Mouse (Mus musculus): Measurements from ENCODE around the gene Pfkl.
"Not testable (repeated sequence)": the region's sequence is repeated elsewhere in the genome, so short reads cannot be mapped to it uniquely, and the experiment has no call there.

Gene Pfkl

DNA sequence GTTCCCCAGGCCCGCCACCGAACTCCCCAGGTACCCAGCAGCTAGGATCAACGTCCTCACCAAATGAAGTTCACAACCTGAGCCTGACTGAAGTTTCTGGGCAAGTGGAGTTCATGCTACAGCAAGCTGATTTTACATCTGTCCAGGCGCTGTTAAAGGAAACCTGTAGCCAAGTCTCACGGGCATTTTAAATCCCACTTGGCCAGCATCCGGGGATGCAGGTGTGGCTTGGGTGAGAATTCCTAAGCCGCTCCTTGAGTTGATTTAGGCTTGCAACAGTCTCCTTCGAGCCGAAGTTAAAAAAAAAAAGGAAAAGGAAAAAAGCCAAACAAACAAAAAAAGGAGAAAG lies at the start of gene Pfkl:
TSS of gene Pfkl (minus strand) at position 139 of the 349 bp plus-strand sequence.
- in situ Hi-C loops (cut with MboI), result no loop called here

DNA sequence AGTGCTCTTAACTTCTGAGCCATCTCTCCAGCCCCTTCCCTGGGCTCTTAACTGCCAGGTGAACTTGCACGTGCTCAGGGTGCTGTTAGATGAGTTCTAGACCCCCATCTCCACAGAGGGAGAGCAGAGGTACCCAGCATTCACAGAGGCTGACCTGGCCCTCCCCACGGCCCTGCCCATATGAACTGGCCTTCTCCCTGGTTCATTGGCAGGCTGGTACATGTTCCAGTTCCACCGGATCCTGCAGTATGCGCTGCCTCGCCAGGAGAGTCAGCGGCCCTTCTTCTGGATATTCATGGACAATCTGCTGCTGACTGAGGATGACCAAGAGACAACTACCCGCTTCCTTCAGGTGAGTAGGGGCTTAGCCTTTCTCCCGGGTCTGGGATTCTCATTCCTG lies 47.2 kb upstream of the Pfkl start:
- in situ Hi-C loops (cut with MboI), result no loop called here

DNA sequence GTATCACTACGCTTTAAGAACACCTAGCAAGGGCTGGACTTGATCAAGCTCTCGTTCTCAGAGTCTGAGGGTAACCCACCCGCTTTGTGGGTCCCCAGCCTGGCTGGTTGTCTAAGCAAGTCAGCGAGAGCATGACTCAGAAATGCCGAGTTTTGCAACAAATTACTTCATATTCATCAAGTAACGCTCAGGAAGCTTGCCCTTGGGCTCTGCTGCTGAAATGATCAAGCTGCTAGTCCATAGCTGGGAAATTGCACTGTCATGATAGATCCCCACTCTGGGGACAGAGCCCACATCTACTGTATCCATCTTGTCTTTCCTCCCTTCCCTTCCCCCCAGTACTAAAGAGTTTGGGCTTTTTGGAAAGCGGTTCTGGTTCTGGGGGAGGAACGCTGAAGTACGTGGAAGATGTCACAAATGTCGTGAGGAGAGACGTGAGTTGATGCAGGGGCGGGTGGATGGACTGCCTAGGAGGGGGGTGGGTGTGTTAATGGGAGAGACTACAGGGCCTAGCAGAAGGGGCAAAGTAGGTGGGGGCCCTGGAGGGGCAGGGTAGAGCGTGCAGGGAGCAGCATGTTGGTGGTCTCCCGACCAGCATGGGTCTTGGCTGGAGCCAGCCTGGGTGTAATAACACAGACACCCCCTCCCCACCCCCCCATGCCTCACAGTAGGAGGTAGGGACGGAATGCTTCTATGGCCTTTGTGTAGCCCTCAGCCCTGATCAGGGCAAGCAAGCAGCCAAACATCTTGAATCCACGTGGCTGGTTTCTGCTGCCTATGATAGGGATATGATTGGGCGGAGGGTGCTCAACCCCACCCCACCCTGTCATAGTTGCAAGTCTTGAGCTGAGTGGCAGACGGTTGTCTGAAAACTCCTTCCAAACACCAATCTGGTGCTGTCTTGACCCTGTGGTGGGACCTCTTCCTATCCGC lies 45.0 kb upstream of the Pfkl start:
- in situ Hi-C loops (cut with MboI), result no loop called here

DNA sequence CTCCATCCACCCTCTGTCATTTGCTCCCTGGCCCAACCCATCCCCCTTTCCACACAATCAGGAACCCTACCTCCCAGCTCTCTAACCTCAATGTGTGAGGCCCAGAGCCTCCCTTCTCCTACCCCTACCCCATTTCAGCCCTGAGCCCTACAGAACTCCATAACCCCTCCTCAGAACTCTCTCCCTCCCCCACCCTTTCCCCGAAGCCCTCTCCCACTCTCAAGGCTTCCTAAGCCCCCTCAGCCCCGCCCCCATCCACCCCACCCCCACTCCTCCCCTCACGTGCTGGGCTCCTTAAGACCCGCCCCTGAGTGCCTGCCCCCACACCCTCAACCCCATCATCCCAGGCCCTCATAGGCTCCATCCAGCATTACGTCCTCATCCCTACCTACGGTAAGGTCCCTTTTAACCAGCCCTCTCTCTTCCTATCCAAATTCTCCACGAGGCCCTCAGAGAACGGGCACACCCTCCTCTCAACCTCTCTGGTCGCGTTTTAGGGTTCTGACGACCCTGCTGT lies 39.7 kb upstream of the Pfkl start:
- in situ Hi-C loops (cut with MboI), result no loop called here

DNA sequence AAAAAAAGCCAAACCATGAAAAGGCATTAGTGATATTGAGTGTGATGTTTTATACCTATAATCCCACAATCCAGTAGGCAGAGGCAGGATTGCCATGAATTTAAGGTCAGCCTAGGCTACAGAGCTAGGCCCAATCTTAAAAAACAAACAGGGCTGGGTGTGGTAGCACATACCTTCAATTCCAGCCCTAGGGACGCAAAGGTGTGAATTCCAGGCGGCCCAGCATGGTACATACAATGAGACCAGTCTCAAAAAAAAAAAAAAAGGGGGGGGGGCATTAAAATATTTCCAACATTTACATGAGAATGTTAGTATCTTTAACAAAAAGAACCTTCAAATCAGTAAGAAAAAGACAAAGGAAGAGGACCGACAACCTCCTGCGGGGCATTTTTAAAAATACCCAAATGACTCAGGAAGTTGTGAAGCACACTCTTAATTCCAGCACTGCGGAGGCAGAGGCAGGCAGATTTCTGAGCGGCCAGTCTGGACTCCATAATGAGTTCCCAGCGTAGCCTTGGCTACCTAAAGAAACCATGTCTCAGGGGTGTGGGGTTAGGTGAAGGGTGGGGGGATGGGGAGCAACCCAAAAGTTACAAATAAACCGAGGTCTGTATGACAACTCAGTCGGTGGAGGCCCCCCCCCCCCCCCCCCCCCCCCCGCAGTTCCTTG lies 38.3 kb upstream of the Pfkl start:
- in situ Hi-C loops (cut with MboI), result no loop called here

DNA sequence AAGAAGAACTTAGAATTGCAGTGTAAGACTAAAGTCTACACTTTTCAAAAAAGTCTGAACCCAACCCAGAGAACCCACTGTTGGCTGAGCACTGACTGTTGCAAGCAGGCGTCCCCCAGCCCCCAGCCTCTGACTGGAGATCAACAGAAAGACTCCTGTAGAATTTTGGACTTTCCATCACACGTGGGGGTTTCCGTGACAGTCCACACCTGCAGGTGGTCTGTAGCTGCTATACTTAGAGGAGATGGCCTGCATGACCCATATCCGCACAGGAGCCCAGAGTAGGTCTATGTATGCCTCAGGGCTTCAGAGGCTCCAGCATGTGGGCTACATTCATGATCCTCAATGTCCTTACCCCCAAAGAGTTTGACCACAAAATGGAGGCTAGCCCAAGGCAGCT lies 36.5 kb upstream of the Pfkl start:
- in situ Hi-C loops (cut with MboI), result no loop called here

DNA sequence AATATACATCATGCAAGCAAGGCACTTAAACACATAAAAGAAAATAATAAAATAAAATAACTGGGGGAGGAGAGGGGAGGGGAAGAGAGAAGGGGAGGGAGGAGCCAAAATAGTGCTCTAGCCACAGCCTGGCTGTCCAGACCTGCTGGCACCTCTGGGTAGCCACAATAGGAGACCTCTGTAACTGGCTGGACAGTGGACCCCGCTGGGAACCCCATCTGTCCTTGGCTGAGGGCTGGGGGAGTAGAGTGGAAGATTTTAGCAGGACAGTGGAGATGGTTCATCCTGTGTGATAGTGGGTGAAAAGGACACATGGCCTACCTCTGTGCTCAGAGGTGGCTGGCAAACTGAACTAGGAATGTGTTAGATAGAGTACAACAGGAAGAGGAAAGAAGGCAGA lies 34.6 kb upstream of the Pfkl start:
- in situ Hi-C loops (cut with MboI), result no loop called here

DNA sequence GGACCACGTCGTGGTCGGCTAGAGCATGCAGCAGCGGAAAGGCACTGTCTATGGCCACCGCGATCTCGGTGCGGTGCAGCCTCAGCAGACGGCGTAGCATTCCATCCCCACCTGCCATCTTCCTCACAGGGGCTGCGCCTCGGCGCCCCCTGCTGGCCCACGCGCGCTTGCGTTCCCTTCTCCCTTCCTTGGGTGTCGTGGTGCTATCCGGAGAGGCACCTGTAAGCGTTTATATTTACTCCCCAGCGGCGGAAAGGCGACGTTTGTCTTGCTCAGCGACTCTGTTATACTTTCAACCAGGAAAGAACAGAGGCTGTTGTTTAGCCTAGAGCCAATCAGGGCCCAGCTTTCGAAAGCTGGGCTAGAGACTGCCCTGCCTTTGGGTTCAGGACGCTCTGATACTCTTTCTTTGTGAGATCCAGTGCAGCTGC lies 33.5 kb upstream of the Pfkl start, which contains the start of gene Aire:
TSS of gene Aire (minus strand) at position 205 of the 431 bp plus-strand sequence.
- in situ Hi-C loops (cut with MboI), result no loop called here

DNA sequence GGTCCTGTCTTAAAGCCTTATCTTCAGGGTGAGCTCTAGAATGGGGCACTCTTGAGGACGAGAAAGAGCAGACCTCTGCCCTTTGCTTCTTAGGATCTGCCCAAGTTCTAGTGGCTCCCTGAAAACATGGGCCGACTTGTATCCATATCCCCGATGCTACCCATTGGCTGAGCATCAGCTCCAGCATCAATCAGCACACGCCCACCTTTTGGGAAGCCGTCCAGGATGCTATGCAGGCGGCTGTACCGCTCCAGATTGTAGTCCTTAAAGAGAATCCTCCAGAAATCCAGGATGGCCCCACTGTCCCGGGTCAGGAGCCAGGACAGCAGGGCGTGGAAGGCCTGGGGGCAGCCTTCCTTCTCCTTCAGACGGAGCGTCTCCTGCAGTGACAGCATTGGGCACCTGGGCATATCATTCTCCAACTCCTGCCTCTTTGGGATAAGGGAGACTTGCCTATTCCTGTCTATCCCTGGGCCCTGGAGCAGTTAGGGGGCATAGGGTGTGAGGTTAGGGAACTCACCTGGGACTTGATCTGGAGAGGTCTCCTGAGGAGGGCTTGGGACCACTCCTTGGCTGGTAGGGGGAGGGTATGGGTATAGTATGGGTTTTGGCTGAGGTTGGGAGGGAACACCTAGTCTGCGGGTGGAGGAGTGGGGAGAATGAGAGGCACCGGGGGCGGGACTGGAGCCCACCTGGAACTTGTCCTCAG lies 33.0 kb upstream of the Pfkl start:
- in situ Hi-C loops (cut with MboI), result no loop called here

DNA sequence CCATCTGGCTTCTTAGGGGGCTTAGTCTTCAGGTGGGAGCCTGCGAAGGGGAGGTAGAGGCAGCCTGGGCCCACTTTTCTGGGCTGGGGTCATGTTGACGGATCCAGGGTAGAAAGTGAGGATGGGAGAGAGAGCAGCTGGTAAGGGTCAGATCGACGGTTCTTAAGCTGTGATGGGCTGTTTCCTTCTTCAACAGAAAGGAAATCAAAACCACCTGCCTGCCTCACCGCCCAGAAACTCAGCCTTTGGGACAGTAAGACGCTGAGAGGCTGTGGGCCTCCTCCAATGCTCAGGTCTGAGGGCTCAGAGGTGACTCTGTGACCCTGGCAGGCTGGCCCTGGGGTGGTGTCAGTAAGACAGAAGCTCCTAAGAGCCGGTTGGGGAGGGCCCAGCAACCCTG lies 32.2 kb upstream of the Pfkl start:
- in situ Hi-C loops (cut with MboI), result no loop called here

DNA sequence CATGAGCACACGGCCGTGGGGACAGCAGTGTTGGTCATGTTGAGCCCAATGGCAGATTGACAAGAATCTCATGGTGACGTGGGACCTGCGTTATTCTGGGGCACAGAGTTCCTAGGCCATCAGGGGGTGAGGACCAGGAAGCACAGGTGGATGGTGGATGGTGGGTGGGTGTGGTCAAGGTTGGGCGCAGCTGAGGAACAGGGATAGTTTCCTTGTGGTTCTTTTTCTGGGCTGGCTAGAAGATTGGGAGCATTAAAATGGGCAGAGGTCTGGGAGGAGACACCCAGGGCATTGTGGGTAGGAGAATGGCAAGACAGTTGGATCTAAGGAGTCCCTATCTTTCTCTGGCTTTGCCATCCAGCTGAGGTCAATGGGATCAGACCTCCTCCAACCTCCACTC lies 31.8 kb upstream of the Pfkl start, which contains the start of gene Dnmt3l:
TSS of gene Dnmt3l (plus strand) at position 301 of the 400 bp plus-strand sequence.
- in situ Hi-C loops (cut with MboI), result no loop called here

DNA sequence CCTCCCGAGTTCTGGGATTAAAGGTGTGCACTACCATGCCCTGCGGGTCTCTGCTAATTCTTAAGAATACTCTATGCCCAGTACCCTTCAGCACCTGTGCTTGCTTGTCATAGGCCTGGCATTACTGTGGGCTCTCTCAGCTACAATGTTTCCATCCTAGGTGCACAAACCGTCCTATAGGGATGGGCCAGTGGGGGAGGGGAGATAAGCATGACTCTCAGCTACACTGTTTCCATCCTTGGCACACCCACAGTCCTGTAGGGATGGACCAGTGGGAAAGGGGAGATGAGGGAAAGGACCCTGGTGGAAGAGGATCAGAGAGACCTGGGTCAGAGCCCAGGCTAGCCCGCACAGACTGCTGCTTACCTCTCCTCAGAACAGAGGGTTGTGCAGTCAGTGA lies 27.3 kb upstream of the Pfkl start:
- in situ Hi-C loops (cut with MboI), result no loop called here

DNA sequence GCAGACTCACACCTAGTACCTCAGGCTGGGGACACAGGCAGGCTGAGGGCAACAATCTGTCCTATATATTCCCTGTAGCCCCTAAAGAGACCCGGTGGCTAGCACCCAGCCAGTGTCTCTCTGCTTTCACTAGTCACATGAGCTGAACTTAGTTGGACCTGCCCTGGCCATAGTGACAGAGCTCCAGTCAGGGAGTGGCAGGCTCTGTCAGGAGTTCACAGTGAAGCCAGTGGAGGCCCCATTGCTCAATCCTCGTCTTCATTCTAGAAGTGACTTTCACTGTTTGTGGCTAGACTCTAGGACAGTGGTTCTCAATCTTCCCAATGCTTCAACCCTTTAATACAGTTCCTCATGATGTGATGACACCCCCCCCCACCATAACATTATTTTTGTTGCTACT lies 22.1 kb upstream of the Pfkl start:
- in situ Hi-C loops (cut with MboI), result loop anchor here (5.0 kb wide), 1 partner anchor 130 kb away; no protein-coding TSS in a partner anchor

DNA sequence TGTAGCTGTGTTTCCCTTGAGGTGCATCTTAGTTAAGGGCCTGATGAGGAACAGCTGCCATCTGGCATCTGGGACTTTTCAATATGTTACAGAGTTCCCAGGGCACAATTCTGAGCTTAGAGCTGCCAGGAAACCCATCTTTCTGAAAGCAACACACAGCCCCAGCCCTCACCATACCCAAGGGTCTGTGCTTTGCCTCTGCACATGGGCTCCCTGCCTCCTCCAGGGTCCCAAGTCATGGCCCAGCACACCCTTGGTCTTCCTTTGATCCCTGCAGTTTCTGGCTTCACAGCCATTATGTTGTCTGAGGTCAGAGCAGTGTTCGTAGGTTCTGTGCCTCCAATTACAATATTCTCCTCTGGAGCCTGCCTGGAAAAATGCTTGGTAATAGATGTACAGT lies 19.2 kb upstream of the Pfkl start:
- in situ Hi-C loops (cut with MboI), result no loop called here

DNA sequence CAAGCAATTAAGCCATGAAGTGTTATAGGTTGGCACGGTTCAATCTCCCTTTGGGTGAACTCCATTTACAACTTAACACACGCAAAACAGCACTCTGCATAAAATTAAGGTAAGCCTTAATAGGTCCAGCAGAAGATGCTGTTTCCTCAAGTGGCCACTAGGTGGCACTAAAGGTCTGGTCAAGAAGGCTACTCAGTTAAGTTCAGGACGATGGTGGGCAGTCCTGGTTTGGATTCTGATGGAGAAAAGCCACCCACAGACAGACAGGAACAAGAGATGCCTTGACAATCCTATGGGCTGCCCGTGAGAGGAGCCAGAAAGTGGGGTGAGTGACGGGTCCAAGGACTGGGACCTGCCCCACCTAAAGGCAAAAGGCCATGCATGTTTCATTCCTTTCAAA lies 18.2 kb upstream of the Pfkl start:
- in situ Hi-C loops (cut with MboI), result no loop called here

DNA sequence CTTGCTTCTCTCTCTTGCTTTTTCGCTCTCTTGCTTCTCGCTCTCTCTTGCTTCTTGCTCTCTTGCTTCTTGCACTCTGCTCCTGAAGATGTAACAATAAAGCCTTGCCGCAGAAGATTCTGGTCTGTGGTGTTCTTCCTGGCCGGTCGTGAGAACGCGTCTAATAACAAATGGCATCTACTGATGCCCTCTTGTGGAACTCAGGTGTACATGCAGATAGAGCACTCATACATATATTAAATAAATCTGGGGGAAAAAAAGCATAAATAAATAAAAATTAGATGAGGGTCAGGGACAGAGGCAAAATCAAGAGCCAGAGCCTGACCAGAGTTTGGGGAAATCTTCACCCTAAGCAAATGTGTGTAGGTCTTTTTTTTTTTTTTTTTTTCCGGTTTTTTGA lies 15.6 kb upstream of the Pfkl start:
- in situ Hi-C loops (cut with MboI), result not testable (repeated sequence)

DNA sequence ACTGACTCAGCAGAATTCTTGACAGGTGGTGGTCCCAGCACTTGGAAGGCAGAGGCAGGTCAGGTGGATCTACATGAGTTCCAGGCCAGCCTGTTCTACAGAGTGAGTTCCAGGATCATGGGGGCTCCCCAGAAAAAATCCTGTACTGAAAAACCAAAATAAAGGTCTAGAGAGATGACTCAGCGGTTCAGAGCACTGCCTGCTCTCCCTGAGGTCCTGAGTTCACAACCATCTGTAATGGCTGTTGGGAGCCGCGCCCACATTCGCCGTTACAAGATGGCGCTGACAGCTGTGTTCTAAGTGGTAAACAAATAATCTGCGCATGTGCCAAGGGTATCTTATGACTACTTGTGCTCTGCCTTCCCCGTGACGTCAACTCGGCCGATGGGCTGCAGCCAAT lies 10.1 kb upstream of the Pfkl start:
- in situ Hi-C loops (cut with MboI), result not testable (repeated sequence)

DNA sequence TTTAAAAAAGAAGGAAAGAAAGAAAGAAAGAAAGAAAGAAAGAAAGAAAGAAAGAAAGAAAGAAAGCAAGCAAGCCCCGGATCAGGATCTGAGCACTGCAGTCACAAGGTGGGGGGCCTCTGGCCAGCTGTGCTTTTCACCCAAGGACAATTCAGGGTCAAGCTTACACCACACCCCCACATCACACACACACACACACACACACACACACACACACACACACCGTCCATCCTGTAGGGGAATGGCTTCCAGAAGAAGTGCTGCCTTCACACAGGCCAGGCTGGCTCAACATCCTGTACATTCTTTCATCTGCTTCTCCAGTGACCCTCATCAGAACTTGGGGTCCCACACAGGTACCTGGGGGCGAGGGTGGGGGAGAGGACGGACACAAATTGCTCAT lies 9.4 kb upstream of the Pfkl start:
- in situ Hi-C loops (cut with MboI), result no loop called here

DNA sequence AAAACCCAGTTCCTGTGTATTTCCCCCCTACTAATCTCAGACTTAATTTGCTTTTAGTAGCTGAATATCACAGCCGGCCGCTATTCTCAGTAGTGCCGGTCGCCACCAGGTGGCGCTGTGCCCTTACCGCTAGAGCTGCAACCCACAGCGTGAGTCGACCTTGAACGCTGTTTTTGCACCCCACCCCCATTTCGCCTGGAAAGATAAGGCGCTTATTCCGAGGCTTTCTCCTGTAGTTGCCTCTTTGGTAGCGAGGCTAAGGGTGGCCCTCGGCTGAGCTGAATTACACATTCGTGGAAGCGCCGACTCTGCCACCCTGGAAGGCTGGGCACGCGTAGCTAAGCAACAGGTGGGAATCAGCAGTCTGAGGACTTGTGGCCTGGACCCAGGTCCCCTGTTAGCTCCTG lies 8.9 kb upstream of the Pfkl start:
- in situ Hi-C loops (cut with MboI), result no loop called here

DNA sequence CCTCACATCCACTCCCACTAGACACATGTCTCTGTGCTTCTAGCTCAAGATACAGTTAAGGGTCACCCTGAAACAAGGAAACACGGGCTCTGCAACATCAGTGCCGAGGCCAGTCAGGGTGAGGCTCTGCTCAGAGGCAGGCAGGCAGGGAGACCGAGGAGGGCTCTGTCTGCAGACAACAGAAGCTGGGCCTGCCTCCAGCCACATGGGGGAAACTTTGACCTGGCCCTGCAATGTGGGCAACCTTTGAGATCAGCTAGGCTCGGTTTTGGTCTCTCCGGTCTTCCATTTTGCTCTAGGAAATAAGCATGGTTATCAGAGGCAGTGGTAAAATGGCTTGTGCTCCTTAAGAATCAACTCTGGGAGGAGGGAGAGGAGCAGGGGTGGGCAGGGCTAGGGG lies 6.5 kb upstream of the Pfkl start:
- in situ Hi-C loops (cut with MboI), result no loop called here

DNA sequence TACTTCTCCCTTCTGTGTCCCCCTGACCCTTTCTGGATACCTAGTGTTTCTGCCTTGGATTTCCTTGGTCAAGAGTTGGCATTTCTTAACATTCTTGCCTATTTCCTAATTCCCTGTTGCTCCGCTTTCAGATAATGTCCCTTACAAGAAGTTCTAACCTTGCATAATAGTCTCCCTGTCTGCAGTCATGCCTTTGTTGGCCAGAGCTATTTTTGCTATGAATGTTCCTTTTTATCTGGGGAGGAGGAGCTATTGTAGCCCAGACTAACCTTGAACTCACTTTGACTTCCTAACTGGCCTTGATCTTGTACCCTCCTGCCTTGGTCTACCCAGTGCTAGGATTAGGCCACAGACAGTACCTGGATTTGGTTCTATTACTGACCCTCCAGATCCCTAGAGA lies 5.6 kb upstream of the Pfkl start:
- in situ Hi-C loops (cut with MboI), result no loop called here

Data from mature B cell (primary cell).